Mouse (Mus musculus) right cerebral cortex, postnatal 36 days (tissue): ENCODE data around the gene Tufm.
"Not testable (repeated sequence)": the region's sequence is repeated elsewhere in the genome, so short reads cannot be mapped to it uniquely, and the experiment has no call there.

Source experiments
- DNase-seq, 2 experiments: peaks; one replicate each; pipeline ENCODE4 v3.0.0; 2022; ENCODE audit warnings: low spot score in 2 of 2, mixed read lengths in 1 of 2

The Tufm gene

GRCm38 (mm10) chr7:126465246-126466030 lies 21.7 kb upstream of the Tufm start:
- DNase-seq = no peak

GRCm38 (mm10) chr7:126466116-126466515 lies 21.0 kb upstream of the Tufm start:
- no peak for DNase-seq

GRCm38 (mm10) chr7:126466707-126467106 lies 20.5 kb upstream of the Tufm start:
- DNase-seq = no peak

GRCm38 (mm10) chr7:126467271-126467670 lies 19.9 kb upstream of the Tufm start:
- DNase-seq = no peak

GRCm38 (mm10) chr7:126467834-126468627 lies 19.1 kb upstream of the Tufm start:
- DNase-seq = no peak

GRCm38 (mm10) chr7:126470077-126470476 lies 17.1 kb upstream of the Tufm start:
- no peak for DNase-seq

GRCm38 (mm10) chr7:126471361-126471760 lies 15.8 kb upstream of the Tufm start:
- no peak for DNase-seq

- no peak for DNase-seq
These were observed 15.3 kb upstream of the Tufm start for GRCm38 (mm10) chr7:126471853-126472252.

GRCm38 (mm10) chr7:126472306-126472705 lies 14.9 kb upstream of the Tufm start:
- no peak for DNase-seq

GRCm38 (mm10) chr7:126472713-126473112 lies 14.4 kb upstream of the Tufm start:
- DNase-seq = no peak

- DNase-seq = no peak
These were observed 13.6 kb upstream of the Tufm start for GRCm38 (mm10) chr7:126473470-126474086.

GRCm38 (mm10) chr7:126474486-126474955 lies 12.6 kb upstream of the Tufm start:
- peak in 1 of 2 experiments; percentile 8 for DNase-seq

- DNase-seq = peak; percentile 82 to 84
These were observed 12.1 kb upstream of the Tufm start, which contains the start of gene Sh2b1 for GRCm38 (mm10) chr7:126474993-126475581. Gene Sh2b1, minus strand, starts transcription at chr7:126475424.

GRCm38 (mm10) chr7:126481699-126482098 lies 5.5 kb upstream of the Tufm start:
- DNase-seq = no peak

GRCm38 (mm10) chr7:126482392-126482871 lies 4.7 kb upstream of the Tufm start:
- DNase-seq = peak; percentile 37 to 45

- not testable (repeated sequence) for DNase-seq
These were observed 640 bp downstream of the Tufm start for GRCm38 (mm10) chr7:126487617-126488385.

- no peak for DNase-seq
These were observed 3.8 kb downstream of the Tufm start for GRCm38 (mm10) chr7:126491005-126491404.

GRCm38 (mm10) chr7:126491973-126492372 lies 4.8 kb downstream of the Tufm start:
- no peak for DNase-seq

GRCm38 (mm10) chr7:126494120-126494519 lies 7.0 kb downstream of the Tufm start:
- no peak for DNase-seq

GRCm38 (mm10) chr7:126496475-126496874 lies 9.3 kb downstream of the Tufm start:
- DNase-seq = no peak

GRCm38 (mm10) chr7:126497966-126498365 lies 10.8 kb downstream of the Tufm start:
- DNase-seq = no peak
